Comparison of ENCODE assay signal across 8 mouse cellular contexts in the genomic region with DNA sequence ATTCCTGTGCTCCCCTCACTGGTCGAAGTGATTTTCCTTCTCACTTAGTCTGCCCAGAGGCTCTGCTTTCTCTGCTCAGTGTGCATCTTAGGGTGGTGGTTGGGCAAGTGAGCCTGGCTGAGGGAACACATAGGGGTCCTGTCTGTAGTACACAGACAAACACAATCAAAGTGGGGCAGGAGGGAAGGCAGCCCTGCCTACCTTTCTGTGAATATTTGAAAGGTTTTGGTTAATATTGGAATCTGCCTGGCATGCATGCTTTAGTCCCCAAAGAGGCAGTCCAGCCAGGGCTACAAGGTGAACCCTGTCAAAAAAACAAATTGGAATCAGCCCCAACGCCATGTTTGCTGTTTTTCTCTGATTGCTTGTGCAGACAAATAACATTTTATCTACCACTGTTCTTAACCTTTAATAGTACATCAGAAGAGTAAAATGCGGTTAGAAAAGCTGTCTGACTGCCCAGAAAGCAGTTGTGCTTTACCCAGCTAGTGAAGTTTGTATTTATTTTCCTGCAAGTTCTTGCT. TPM values are rescaled to one million over a fixed set of nuclear protein-coding genes. Genes with fewer than 3 reads are reported as not detected.
DNase-seq lines count a peak whose midpoint lies in the region; ATAC-seq and TF ChIP-seq lines count a peak whose summit lies in the region.

No protein-coding gene starts in this region.

- TF ChIP-seq CTCF in left cerebral cortex, adult 2 months (IDR thresholded peaks at IDR 0.05): no peak

- H3K4me1 ChIP-seq in forebrain, embryonic 13.5 days: peaks cover 20% of the 10 kb centered on the region
- peaks cover 19% of the 10 kb centered on the region for H3K4me1 ChIP-seq in forebrain, embryonic 15.5 days
- peaks cover 58% of the 10 kb centered on the region for H3K4me1 ChIP-seq in embryonic facial prominence, embryonic 10.5 days
- peaks cover 40% of the 10 kb centered on the region for H3K4me1 ChIP-seq in limb, embryonic 10.5 days

- H3K4me3 ChIP-seq in forebrain, embryonic 13.5 days: no peak overlapping the region
- H3K4me3 ChIP-seq in forebrain, embryonic 15.5 days: no peak overlapping the region
- no peak overlapping the region for H3K4me3 ChIP-seq in left cerebral cortex, adult 2 months
- no peak overlapping the region for H3K4me3 ChIP-seq in embryonic facial prominence, embryonic 10.5 days
- no peak overlapping the region for H3K4me3 ChIP-seq in limb, embryonic 10.5 days

- H3K9me3 ChIP-seq in forebrain, embryonic 13.5 days (replicated peaks): no peaks in the 10 kb centered on the region
- H3K9me3 ChIP-seq in forebrain, embryonic 15.5 days: no peaks in the 10 kb centered on the region
- H3K9me3 ChIP-seq in embryonic facial prominence, embryonic 10.5 days: no peaks in the 10 kb centered on the region
- H3K9me3 ChIP-seq in limb, embryonic 10.5 days (replicated peaks): no peaks in the 10 kb centered on the region

- no peak overlapping the region for H3K4me2 ChIP-seq in forebrain, embryonic 13.5 days
- H3K4me2 ChIP-seq in forebrain, embryonic 15.5 days (replicated peaks): no peak overlapping the region

- H3K9ac ChIP-seq in forebrain, embryonic 13.5 days: no peak overlapping the region
- H3K9ac ChIP-seq in forebrain, embryonic 15.5 days (replicated peaks): no peak overlapping the region

- no peaks in the 10 kb centered on the region for H3K27me3 ChIP-seq in forebrain, embryonic 13.5 days
- H3K27me3 ChIP-seq in forebrain, embryonic 15.5 days: no peaks in the 10 kb centered on the region
- H3K27me3 ChIP-seq in embryonic facial prominence, embryonic 10.5 days (replicated peaks; ENCODE audit: low read depth, poor library complexity, severe bottlenecking): no peaks in the 10 kb centered on the region
- H3K27me3 ChIP-seq in limb, embryonic 10.5 days (ENCODE audit: low read depth, poor library complexity, severe bottlenecking): no peaks in the 10 kb centered on the region

- ATAC-seq in forebrain, embryonic 13.5 days: no peak
- ATAC-seq in forebrain, embryonic 15.5 days (replicated peaks): no peak
- no peak for ATAC-seq in inflammation-experienced regulatory T-cells, adult 6 months

- 73% methylated on average over 3 of the region's 3 CpGs for WGBS in forebrain, embryonic 13.5 days
- WGBS in forebrain, embryonic 15.5 days: 85% methylated on average over 3 of the region's 3 CpGs
- WGBS in embryonic facial prominence, embryonic 10.5 days: 71% methylated on average over 3 of the region's 3 CpGs
- WGBS in limb, embryonic 10.5 days: 69% methylated on average over 3 of the region's 3 CpGs

- H3K36me3 ChIP-seq in forebrain, embryonic 13.5 days (ENCODE audit: poor library complexity, severe bottlenecking): no peaks in the 10 kb centered on the region
- H3K36me3 ChIP-seq in forebrain, embryonic 15.5 days: no peaks in the 10 kb centered on the region
- H3K36me3 ChIP-seq in embryonic facial prominence, embryonic 10.5 days (replicated peaks): peaks cover 7% of the 10 kb centered on the region; the same call in 1 of the 2 replicates
- H3K36me3 ChIP-seq in limb, embryonic 10.5 days: peaks cover 7% of the 10 kb centered on the region; the same call in 1 of the 2 replicates

- 0 out of 2 replicates have a peak overlapping the region, but pooled peaks have one; percentile 7 for H3K27ac ChIP-seq in forebrain, embryonic 13.5 days
- H3K27ac ChIP-seq in forebrain, embryonic 15.5 days (replicated peaks): no peak overlapping the region
- H3K27ac ChIP-seq in left cerebral cortex, adult 2 months: peak overlapping the region; percentile 16
- peak overlapping the region; percentile 25; the same call in 1 of the 2 replicates for H3K27ac ChIP-seq in embryonic facial prominence, embryonic 10.5 days (replicated peaks)
- peak overlapping the region; percentile 8; the same call in 1 of the 2 replicates for H3K27ac ChIP-seq in limb, embryonic 10.5 days

- DNase-seq in left cerebral cortex, adult 2 months (ENCODE audit: extremely low spot score in 1 of 2, low spot score in 2 of 2): no peak
- DNase-seq in left cerebral cortex, adult 11 months (ENCODE audit: low spot score): no peak
- DNase-seq in embryonic facial prominence, embryonic 10.5 days (ENCODE audit: low spot score): no peak
- no peak for DNase-seq in limb, embryonic 10.5 days (ENCODE audit: low spot score)
- no peak for DNase-seq in cerebellum, postnatal 10 days

- intact Hi-C loops in left cerebral cortex, adult 2 months (cut with DNase I): loop anchor here (5.0 kb wide), 1 partner anchor 43 kb away; the partner anchor contains the start of gene Ncoa3

RNA-seq across cellular contexts. Expression of gene Ncoa3, which starts 42.6 kb away (rescaled TPM):
- polyA plus RNA-seq in forebrain, embryonic 13.5 days (2015; fragmentation: Nextera tagmentation; extraction: Ambion mirVana): 9.1 and 9.7 TPM in 2 replicates
- polyA plus RNA-seq in forebrain, embryonic 15.5 days (2015; fragmentation: Nextera tagmentation; extraction: Ambion mirVana): 9.7 and 10.3 TPM in 2 replicates
- total RNA-seq in left cerebral cortex, adult 2 months (2021): 10 to 100 TPM; 32.5 to 37.9 TPM
- polyA plus RNA-seq in embryonic facial prominence, embryonic 10.5 days (2016; fragmentation: Nextera tagmentation; extraction: Ambion mirVana): 16.0 TPM in 2 replicates
- 15.5 and 15.7 TPM in 2 replicates for polyA plus RNA-seq in limb, embryonic 10.5 days (2016; fragmentation: Nextera tagmentation; extraction: Ambion mirVana)
- 10 to 100 TPM; 36.0 to 74.1 (median 67.4) TPM for polyA plus RNA-seq in inflammation-experienced regulatory T-cells, adult 6 months (2017; shearing (Covaris generic))
